Mouse (Mus musculus) heart, adult 2 months (tissue): ENCODE data around the gene Sytl2. TPM values are rescaled to one million over a fixed set of nuclear protein-coding genes. Genes with fewer than 3 reads are reported as not detected.

Experiments used
- DNase-seq, 2 experiments: peaks; one replicate each; pipeline ENCODE4 v3.0.0; 2021
- H3K27ac ChIP-seq: fragments of 200-600 bp; 2 replicates; pipeline ENCODE4 v1.8.1; 2022
- H3K27me3 ChIP-seq: fragments of 200-500 bp; 2 replicates; pipeline ENCODE4 v1.6.1; 2012; ENCODE audit warnings: mild to moderate bottlenecking, low read length, inconsistent platforms, mixed read lengths; ENCODE audit not compliant: control insufficient read depth, insufficient read depth
- H3K36me3 ChIP-seq: fragments of 200-500 bp; 2 replicates; pipeline ENCODE4 v1.6.1; 2012; ENCODE audit warnings: low read length, inconsistent platforms; ENCODE audit not compliant: control insufficient read depth, insufficient read depth
- H3K4me1 ChIP-seq: fragments of 200-500 bp; 2 replicates; pipeline ENCODE4 v1.6.1; 2011; ENCODE audit warnings: low read length; ENCODE audit not compliant: control insufficient read depth, insufficient read depth
- H3K4me3 ChIP-seq: fragments of 200-600 bp; 2 replicates; pipeline ENCODE4 v1.8.1; 2022
- H3K79me2 ChIP-seq: fragments of 200-500 bp; replicated peaks from 2 replicates; pipeline ENCODE4 v1.6.1; 2012; ENCODE audit warnings: mild to moderate bottlenecking, inconsistent platforms, low read length, moderate library complexity, mixed read lengths; ENCODE audit not compliant: control insufficient read depth, insufficient read depth
- H3K9ac ChIP-seq: fragments of 200-500 bp; 2 replicates; pipeline ENCODE4 v1.6.1; 2012; ENCODE audit warnings: low read depth, mild to moderate bottlenecking, control low read depth, inconsistent platforms, low read length, mixed read lengths
- CTCF ChIP-seq: fragments of 200-600 bp; IDR thresholded peaks from 2 replicates; pipeline ENCODE4 v1.8.1; 2022; ENCODE audit warnings: antibody characterized with exemption, mild to moderate bottlenecking, moderate library complexity
- EP300 ChIP-seq: fragments of 200-500 bp; IDR thresholded peaks from 2 replicates; pipeline ENCODE4 v1.6.1; 2011; ENCODE audit warnings: low read depth, low read length, control low read depth; ENCODE audit not compliant: insufficient read depth
- POLR2A ChIP-seq: fragments of 200-500 bp; IDR thresholded peaks from 2 replicates; pipeline ENCODE4 v1.6.1; 2011; ENCODE audit warnings: mild to moderate bottlenecking, low read depth, low read length, control low read depth; ENCODE audit not compliant: insufficient read depth
- WGBS: fragments of 180-500 bp; shearing (Covaris S2); methylation state at CpG from one replicate; pipeline ENCODE4 v1.1.7; 2018; 5-methylcytosine and 5-hydroxymethylcytosine counted together
- intact Hi-C: fragments of 180-260 bp; cut with DNase I; formaldehyde crosslinking; loops from one replicate; pipeline ENCODE4 v1.15.1; 2025
- polyA plus RNA-seq: library from polyadenylated mRNA; depleted of rRNA; stranded (reverse); fragments of >200 nt; gene quantifications from 2 replicates; pipeline ENCODE4 v1.2.3, GENCODE M21; 2012; rRNA removed
- total RNA-seq, 2 experiments: library from RNA; stranded (reverse); gene quantifications; 2 replicates each; pipeline ENCODE4 v1.2.3; 2021

The Sytl2 gene
- total and polyA plus RNA-seq, 3 experiments, result 2.1 to 3.8 (median 3.3) TPM

GRCm38 (mm10) chr7:90444206-90444605 is 142.2 kb downstream of the Sytl2 start:
- peaks cover 22% of the 10 kb centered on the region for H3K36me3 ChIP-seq
- TF ChIP-seq EP300 (no peak), CTCF (no peak), POLR2A (no peak)
- H3K27ac ChIP-seq, result peak overlapping the region; percentile 91
- intact Hi-C loops, result loop anchor here (1.0 kb wide), 2 partner anchors 12 to 32 kb away; partner anchors contain the start of genes Dlg2 and Tmem126b
- DNase-seq, result no peak
- peaks cover 4% of the 10 kb centered on the region for H3K4me1 ChIP-seq
- WGBS, result 2% methylated on average over 6 of the region's 6 CpGs
- peak overlapping the region; percentile 91 for H3K4me3 ChIP-seq
- no peaks in the 10 kb centered on the region for H3K27me3 ChIP-seq
- H3K79me2 ChIP-seq, result peaks cover 6% of the 10 kb centered on the region; the same call in 1 of the 2 replicates
- peak overlapping the region; percentile 59 for H3K9ac ChIP-seq

DNA sequence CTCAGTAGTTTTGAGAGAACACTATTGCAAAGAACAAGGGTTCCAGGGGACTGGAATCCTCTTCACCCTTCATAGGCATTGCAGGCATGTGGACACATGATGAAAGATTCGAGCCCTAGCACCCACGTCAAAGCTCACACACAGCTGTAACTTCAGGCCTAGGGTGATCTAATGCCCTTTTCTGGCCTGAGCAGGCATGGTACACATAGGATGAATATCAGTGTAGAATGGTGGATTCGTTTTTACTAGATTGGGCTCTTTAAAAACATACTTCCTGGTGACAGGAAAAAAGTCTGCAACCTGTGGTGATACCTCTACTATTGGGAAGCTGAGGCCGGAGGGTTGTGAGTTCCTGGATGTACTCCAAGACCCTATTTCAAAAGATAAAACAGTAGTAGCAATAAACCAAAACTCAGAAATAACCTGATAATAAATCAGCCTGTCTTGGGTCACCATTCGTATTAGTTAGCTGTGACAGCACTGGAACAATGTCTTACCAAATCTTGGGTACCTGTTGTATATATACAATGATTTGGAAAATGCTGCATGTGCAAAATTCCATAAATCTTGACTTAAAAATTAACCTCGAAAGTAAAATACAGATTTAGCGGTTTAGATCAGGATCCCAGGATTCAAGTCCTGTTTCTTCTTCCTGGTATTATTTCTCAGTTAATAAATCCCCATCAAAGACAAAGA is 154.2 kb downstream of the Sytl2 start:
- Histone ChIP-seq H3K27ac (peak overlapping the region; percentile 92), H3K27me3 (no peaks in the 10 kb centered on the region), H3K79me2 (no peaks in the 10 kb centered on the region), H3K9ac (no peak overlapping the region), H3K4me3 (peak overlapping the region; percentile 92), H3K4me1 (peaks cover 2% of the 10 kb centered on the region), H3K36me3 (peaks cover 16% of the 10 kb centered on the region)
- intact Hi-C loops, result loop anchor here (1.0 to 2.0 kb wide), 2 partner anchors 12 to 29 kb away; partner anchors contain the start of gene Ccdc89
- 10% methylated on average over 7 of the region's 7 CpGs for WGBS
- TF ChIP-seq EP300, result no peak
- peak; percentile 32; the same call in 1 of the 2 replicates for TF ChIP-seq POLR2A
- DNase-seq, result no peak

DNA sequence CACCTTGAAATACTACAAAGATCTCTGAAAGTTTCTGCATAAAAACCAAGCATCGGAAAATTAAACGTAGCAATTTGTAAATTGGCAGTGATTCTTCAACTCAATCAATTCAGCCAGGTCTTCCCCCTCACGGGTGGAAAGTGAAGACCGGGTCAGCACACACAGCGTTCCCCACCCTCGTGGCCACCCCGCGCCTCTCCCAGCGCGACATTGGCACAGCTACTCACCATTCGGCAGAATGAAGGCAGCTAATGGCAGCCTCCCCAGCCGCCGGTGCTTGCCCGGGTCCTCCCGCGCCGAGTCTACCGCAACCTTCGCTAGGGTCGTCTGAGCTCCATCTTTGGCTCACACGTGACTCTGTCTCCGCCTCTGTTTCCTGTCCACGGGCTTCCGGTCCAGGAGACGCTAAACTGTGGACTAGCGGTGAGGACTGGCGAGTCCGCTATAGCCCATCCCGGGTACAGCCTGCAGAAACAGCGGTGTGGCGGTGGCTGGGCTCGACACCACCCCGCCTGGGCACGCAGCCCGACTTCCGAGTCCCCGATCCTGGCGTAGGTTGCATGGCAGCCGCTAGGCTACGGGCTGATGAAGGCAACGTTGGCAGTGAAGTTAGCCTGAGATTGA is 154.9 kb downstream of the Sytl2 start, which contains the start of gene Tmem126a:
Gene Tmem126a (minus strand): TSS at position 385 of the 624 bp plus-strand sequence.
- intact Hi-C loops, result loop anchor here (1.0 to 2.0 kb wide), 3 partner anchors 13 to 30 kb away; partner anchors contain the start of gene Ccdc89
- peak within 1 kb of the TSS; percentile 92 for H3K4me3 ChIP-seq
- under 1% methylated on average over 41 of the region's 41 CpGs for WGBS

GRCm38 (mm10) chr7:90457517-90457916 is 155.5 kb downstream of the Sytl2 start:
- no peak for DNase-seq
- Histone ChIP-seq H3K79me2 (no peaks in the 10 kb centered on the region), H3K27ac (peak overlapping the region; percentile 92), H3K4me1 (peaks cover 2% of the 10 kb centered on the region), H3K9ac (peak overlapping the region; percentile 97), H3K4me3 (peak overlapping the region; percentile 92), H3K36me3 (peaks cover 12% of the 10 kb centered on the region), H3K27me3 (no peaks in the 10 kb centered on the region)
- intact Hi-C loops, result loop anchor here (1.0 to 2.0 kb wide), 2 partner anchors 18 to 31 kb away; partner anchors contain the start of gene Ccdc89
- WGBS, result 5% methylated on average over 10 of the region's 10 CpGs
- TF ChIP-seq CTCF (no peak), POLR2A (no peak), EP300 (no peak)

More for the DNA sequence above, 154.9 kb downstream of the Sytl2 start, which contains the start of gene Tmem126a:
- H3K36me3 ChIP-seq, result peaks cover 14% of the 10 kb centered on the region
- peak; percentile 54 for TF ChIP-seq CTCF
- peak; percentile 96 for TF ChIP-seq POLR2A
- TF ChIP-seq EP300, result peak; percentile 61; the same call in 1 of the 2 replicates
- peak; percentile 88 to 91 for DNase-seq
- peak within 1 kb of the TSS; percentile 97 for H3K9ac ChIP-seq
- H3K79me2 ChIP-seq, result no peaks in the 10 kb centered on the region
- peak within 1 kb of the TSS; percentile 92 for H3K27ac ChIP-seq
- no peaks in the 10 kb centered on the region for H3K27me3 ChIP-seq
- H3K4me1 ChIP-seq, result peaks cover 2% of the 10 kb centered on the region

Other genes with a start within 250 kb of the Sytl2 start
- gene Picalm, start 172.0 kb upstream of the Sytl2 start, total RNA-seq, result 100 to 1,000 TPM in 1 of 2 experiments, 10 to 100 TPM in 1; 99.4 to 128 TPM
- gene Picalm, start 172.0 kb upstream of the Sytl2 start, polyA plus RNA-seq, result 60.1 and 107 TPM in 2 replicates
- not detected for gene Ccdc83, start 36.5 kb upstream of the Sytl2 start, total RNA-seq
- gene Ccdc83, start 36.5 kb upstream of the Sytl2 start, polyA plus RNA-seq, result 0.10 and 0.26 TPM in 2 replicates
- gene Ccdc89, start 124.3 kb downstream of the Sytl2 start, total RNA-seq, result under 1 TPM in 1 of 2 experiments, not detected in 1; 0.16 TPM
- gene Ccdc89, start 124.3 kb downstream of the Sytl2 start, polyA plus RNA-seq, result 0.15 and 0.18 TPM in 2 replicates
- gene Crebzf, start 140.5 kb downstream of the Sytl2 start, total RNA-seq, result 10 to 100 TPM; 18.0 to 20.4 TPM
- 12.3 and 17.5 TPM in 2 replicates for gene Crebzf, start 140.5 kb downstream of the Sytl2 start, polyA plus RNA-seq
- gene Tmem126a, start 155.0 kb downstream of the Sytl2 start, total RNA-seq, result 100 to 1,000 TPM; 111 to 140 TPM
- 72.6 and 110 TPM in 2 replicates for gene Tmem126a, start 155.0 kb downstream of the Sytl2 start, polyA plus RNA-seq
- gene Tmem126b, start 173.7 kb downstream of the Sytl2 start, total RNA-seq, result 10 to 100 TPM; 24.8 to 25.4 TPM
- 10.7 and 18.2 TPM in 2 replicates for gene Tmem126b, start 173.7 kb downstream of the Sytl2 start, polyA plus RNA-seq
- gene Dlg2, start 174.4 kb downstream of the Sytl2 start, total RNA-seq, result 1 to 10 TPM; 1.7 to 1.9 TPM
- gene Dlg2, start 174.4 kb downstream of the Sytl2 start, polyA plus RNA-seq, result 0.72 and 1.1 TPM in 2 replicates